Mouse (Mus musculus): ENCODE measurements at regions not wholly inside any gene's neighbourhood (a gene's known extent, or its start where the extent isn't known, plus 50 kb on each side); places are given as distances from the start of the nearest gene placed in this dataset.

GRCm38 (mm10) chr9:75955082-75955481 lies 59.6 kb upstream of the Hmgcll1 start:
- H3K27ac ChIP-seq (replicated peaks): no peak overlapping the region
- ATAC-seq (ENCODE audit: low FRiP score, low TSS enrichment) (peak; percentile 89), DNase-seq (ENCODE audit: low spot score) (no peak)
- H3K9ac ChIP-seq (ENCODE audit: low read length): no peak overlapping the region
- no peaks in the 10 kb centered on the region for H3K4me1 ChIP-seq (replicated peaks; ENCODE audit: control insufficient read depth, insufficient read depth)
- TF ChIP-seq CTCF (IDR thresholded peaks at IDR 0.05; ENCODE audit: low read depth) (no peak), EP300 (optimal IDR thresholded peaks at IDR 0.05) (no peak)
- H3K4me3 ChIP-seq (ENCODE audit: low read depth, low read length): no peak overlapping the region
- 27% methylated on average over 3 of the region's 3 CpGs for WGBS
- no peaks in the 10 kb centered on the region for H3K9me3 ChIP-seq (ENCODE audit: control insufficient read depth, low read length)
- no peaks in the 10 kb centered on the region for H3K36me3 ChIP-seq (ENCODE audit: control insufficient read depth, insufficient read depth, low read length)
- no peaks in the 10 kb centered on the region for H3K27me3 ChIP-seq (ENCODE audit: control insufficient read depth, insufficient read depth, low read length)
- no peak overlapping the region for H3K4me2 ChIP-seq (replicated peaks; ENCODE audit: low read depth)

- no peak for TF ChIP-seq CTCF (IDR thresholded peaks at IDR 0.05; ENCODE audit: low read depth)
- no peak for TF ChIP-seq EP300 (optimal IDR thresholded peaks at IDR 0.05)
- Histone ChIP-seq H3K36me3 (ENCODE audit: control insufficient read depth, insufficient read depth, low read length) (no peaks in the 10 kb centered on the region), H3K4me2 (replicated peaks; ENCODE audit: low read depth) (no peak overlapping the region), H3K27ac (replicated peaks) (no peak overlapping the region), H3K9me3 (ENCODE audit: control insufficient read depth, low read length) (no peaks in the 10 kb centered on the region), H3K4me1 (replicated peaks; ENCODE audit: control insufficient read depth, insufficient read depth) (no peaks in the 10 kb centered on the region), H3K4me3 (ENCODE audit: low read depth, low read length) (no peak overlapping the region), H3K9ac (ENCODE audit: low read length) (no peak overlapping the region), H3K27me3 (ENCODE audit: control insufficient read depth, insufficient read depth, low read length) (no peaks in the 10 kb centered on the region)
- DNase-seq (ENCODE audit: low spot score): no peak
- ATAC-seq (ENCODE audit: low FRiP score, low TSS enrichment): no peak
These were observed 58.3 kb upstream of the Hmgcll1 start for GRCm38 (mm10) chr9:75956370-75956769.

GRCm38 (mm10) chr9:75958720-75959339 lies 55.8 kb upstream of the Hmgcll1 start:
- TF ChIP-seq EP300 (optimal IDR thresholded peaks at IDR 0.05) (no peak), CTCF (IDR thresholded peaks at IDR 0.05; ENCODE audit: low read depth) (no peak)
- Histone ChIP-seq H3K27ac (replicated peaks) (no peak overlapping the region), H3K4me3 (ENCODE audit: low read depth, low read length) (no peak overlapping the region), H3K27me3 (ENCODE audit: control insufficient read depth, insufficient read depth, low read length) (no peaks in the 10 kb centered on the region), H3K9ac (ENCODE audit: low read length) (no peak overlapping the region), H3K4me2 (replicated peaks; ENCODE audit: low read depth) (no peak overlapping the region), H3K4me1 (replicated peaks; ENCODE audit: control insufficient read depth, insufficient read depth) (no peaks in the 10 kb centered on the region), H3K36me3 (ENCODE audit: control insufficient read depth, insufficient read depth, low read length) (no peaks in the 10 kb centered on the region), H3K9me3 (ENCODE audit: control insufficient read depth, low read length) (no peaks in the 10 kb centered on the region)
- 83% methylated on average over 5 of the region's 5 CpGs for WGBS
- DNase-seq (ENCODE audit: low spot score) (no peak), ATAC-seq (ENCODE audit: low FRiP score, low TSS enrichment) (no peak)

GRCm38 (mm10) chr9:75959775-75960174 lies 54.9 kb upstream of the Hmgcll1 start:
- no peak for DNase-seq (ENCODE audit: low spot score)
- Histone ChIP-seq H3K4me1 (replicated peaks; ENCODE audit: control insufficient read depth, insufficient read depth) (no peaks in the 10 kb centered on the region), H3K36me3 (ENCODE audit: control insufficient read depth, insufficient read depth, low read length) (no peaks in the 10 kb centered on the region), H3K9ac (ENCODE audit: low read length) (no peak overlapping the region), H3K4me2 (replicated peaks; ENCODE audit: low read depth) (no peak overlapping the region), H3K4me3 (ENCODE audit: low read depth, low read length) (no peak overlapping the region), H3K27me3 (ENCODE audit: control insufficient read depth, insufficient read depth, low read length) (no peaks in the 10 kb centered on the region), H3K27ac (replicated peaks) (no peak overlapping the region), H3K9me3 (ENCODE audit: control insufficient read depth, low read length) (no peaks in the 10 kb centered on the region)
- TF ChIP-seq EP300 (optimal IDR thresholded peaks at IDR 0.05) (no peak), CTCF (IDR thresholded peaks at IDR 0.05; ENCODE audit: low read depth) (no peak)
- no peak for ATAC-seq (ENCODE audit: low FRiP score, low TSS enrichment)
- 59% methylated on average over 3 of the region's 3 CpGs for WGBS

- TF ChIP-seq EP300 (optimal IDR thresholded peaks at IDR 0.05) (no peak), CTCF (IDR thresholded peaks at IDR 0.05; ENCODE audit: low read depth) (no peak)
- DNase-seq (ENCODE audit: low spot score) (no peak), ATAC-seq (ENCODE audit: low FRiP score, low TSS enrichment) (no peak)
- no peaks in the 10 kb centered on the region for H3K4me1 ChIP-seq (replicated peaks; ENCODE audit: control insufficient read depth, insufficient read depth)
- H3K4me2 ChIP-seq (replicated peaks; ENCODE audit: low read depth): no peak overlapping the region
- 49% methylated on average over 8 of the region's 8 CpGs for WGBS
- no peak overlapping the region for H3K27ac ChIP-seq (replicated peaks)
- H3K4me3 ChIP-seq (ENCODE audit: low read depth, low read length): no peak overlapping the region
- H3K9me3 ChIP-seq (ENCODE audit: control insufficient read depth, low read length): no peaks in the 10 kb centered on the region
- H3K27me3 ChIP-seq (ENCODE audit: control insufficient read depth, insufficient read depth, low read length): no peaks in the 10 kb centered on the region
- H3K9ac ChIP-seq (ENCODE audit: low read length): no peak overlapping the region
- no peaks in the 10 kb centered on the region for H3K36me3 ChIP-seq (ENCODE audit: control insufficient read depth, insufficient read depth, low read length)
These were observed 53.9 kb upstream of the Hmgcll1 start for GRCm38 (mm10) chr9:75960587-75961349.
